Mouse (Mus musculus) thymus, adult 2 months (tissue): ENCODE measurements around the gene Mcl1. TPM values are rescaled to one million over a fixed set of nuclear protein-coding genes. Genes with fewer than 3 reads are reported as not detected.
A peak's percentile ranks its signal among the peaks of the same experiment; 100 is the strongest.

Experiments
- DNase-seq: peaks from one replicate; pipeline ENCODE4 v3.0.0; 2021
- H3K27ac ChIP-seq: fragments of 200-500 bp; 2 replicates; pipeline ENCODE4 v1.5.1; 2012; ENCODE audit warnings: low read length, control low read depth; ENCODE audit not compliant: control insufficient read depth, insufficient read depth
- H3K27me3 ChIP-seq: fragments of 200-500 bp; 2 replicates; pipeline ENCODE4 v1.6.1; 2012; ENCODE audit warnings: mild to moderate bottlenecking, low read length, moderate library complexity, mixed read lengths; ENCODE audit not compliant: control insufficient read depth, insufficient read depth
- H3K36me3 ChIP-seq: fragments of 200-500 bp; 2 replicates; pipeline ENCODE4 v1.6.1; 2012; ENCODE audit warnings: mild to moderate bottlenecking, low read length, moderate library complexity; ENCODE audit not compliant: control insufficient read depth, insufficient read depth
- H3K4me1 ChIP-seq: fragments of 200-500 bp; replicated peaks from 2 replicates; pipeline ENCODE4 v1.6.1; 2012; ENCODE audit warnings: low read length; ENCODE audit not compliant: control insufficient read depth, insufficient read depth
- H3K4me3 ChIP-seq: fragments of 200-500 bp; 2 replicates; pipeline ENCODE4 v1.5.1; 2012; ENCODE audit warnings: mild to moderate bottlenecking, low read length, control low read depth, moderate library complexity; ENCODE audit not compliant: control insufficient read depth, insufficient read depth
- CTCF ChIP-seq: fragments of 200-500 bp; IDR thresholded peaks from 2 replicates; pipeline ENCODE4 v1.5.1; 2012; ENCODE audit warnings: mild to moderate bottlenecking, control low read depth, low read length, moderate library complexity, borderline replicate concordance; ENCODE audit not compliant: control insufficient read depth, poor library complexity, insufficient read depth; ENCODE audit errors: extremely low read depth
- POLR2A ChIP-seq: fragments of 200-500 bp; IDR thresholded peaks from 2 replicates; pipeline ENCODE4 v1.6.1; 2012; ENCODE audit warnings: mild to moderate bottlenecking, low read length, control low read depth, moderate library complexity; ENCODE audit not compliant: control insufficient read depth, poor library complexity, insufficient read depth; ENCODE audit errors: extremely low read depth
- WGBS: fragments of 180-500 bp; shearing (Covaris S2); methylation state at CpG from one replicate; pipeline ENCODE4 v1.1.7; 2018; 5-methylcytosine and 5-hydroxymethylcytosine counted together
- polyA plus RNA-seq: library from polyadenylated mRNA; depleted of rRNA; stranded (reverse); fragments of >200 nt; gene quantifications from 2 replicates; pipeline ENCODE4 v1.2.3, GENCODE M21; 2012

Mcl1 gene
- polyA plus RNA-seq, 1 experiment: 145 TPM

GRCm38 (mm10) chr3:95661945-95662715, 3.5 kb downstream of the Mcl1 start:
- no peak overlapping the region; the same call in 1 of the 2 replicates for H3K27ac ChIP-seq
- TF ChIP-seq POLR2A: no peak
- no peak for TF ChIP-seq CTCF
- WGBS: 42% methylated on average over 7 of the region's 7 CpGs
- peaks cover 48% of the 10 kb centered on the region for H3K36me3 ChIP-seq
- peaks cover 34% of the 10 kb centered on the region for H3K4me1 ChIP-seq
- no peak for DNase-seq
- H3K4me3 ChIP-seq: no peak overlapping the region; the same call in 1 of the 2 replicates
- no peaks in the 10 kb centered on the region for H3K27me3 ChIP-seq

DNA sequence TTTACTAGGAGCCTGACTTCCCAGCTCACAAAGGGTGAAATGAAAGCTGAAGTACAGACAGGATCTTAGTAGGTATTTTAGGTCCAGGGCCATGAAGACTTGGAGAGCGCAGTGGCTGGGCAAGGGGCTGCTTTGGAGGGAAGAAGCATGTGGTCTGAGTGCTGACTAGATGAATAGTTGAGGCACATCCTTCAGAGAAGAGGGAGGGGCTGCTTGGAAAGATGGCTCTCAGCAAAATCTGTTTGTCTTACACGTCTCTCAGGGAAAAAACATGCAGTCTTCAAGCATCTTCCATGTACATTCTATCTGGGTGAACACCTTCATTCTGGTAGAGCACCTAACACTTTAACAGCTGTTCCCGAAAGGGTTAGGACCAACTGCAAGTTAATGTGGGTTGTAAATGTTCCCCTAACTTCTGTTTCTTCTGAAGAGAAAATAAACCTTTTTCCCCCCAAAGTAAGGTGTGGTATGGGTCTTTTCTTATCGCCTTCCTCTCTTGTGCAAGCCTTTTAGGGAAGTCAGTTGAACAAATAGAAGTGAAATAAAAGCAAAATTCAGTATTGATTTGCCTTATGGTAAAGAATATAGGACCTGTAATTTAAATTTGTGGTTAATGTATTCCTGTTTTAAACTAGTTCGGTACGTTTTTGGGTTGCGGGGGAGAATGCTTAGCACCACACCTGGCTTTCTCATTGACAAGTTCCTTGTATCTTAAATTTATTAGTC, 4.3 kb downstream of the Mcl1 start:
- WGBS: 58% methylated on average over 7 of the region's 7 CpGs
- no peaks in the 10 kb centered on the region for H3K27me3 ChIP-seq
- H3K27ac ChIP-seq: peak overlapping the region; percentile 62
- H3K4me1 ChIP-seq: peaks cover 37% of the 10 kb centered on the region
- peaks cover 48% of the 10 kb centered on the region for H3K36me3 ChIP-seq
- H3K4me3 ChIP-seq: no peak overlapping the region; the same call in 1 of the 2 replicates
- no peak for DNase-seq
- TF ChIP-seq POLR2A: no peak
- TF ChIP-seq CTCF: no peak

DNA sequence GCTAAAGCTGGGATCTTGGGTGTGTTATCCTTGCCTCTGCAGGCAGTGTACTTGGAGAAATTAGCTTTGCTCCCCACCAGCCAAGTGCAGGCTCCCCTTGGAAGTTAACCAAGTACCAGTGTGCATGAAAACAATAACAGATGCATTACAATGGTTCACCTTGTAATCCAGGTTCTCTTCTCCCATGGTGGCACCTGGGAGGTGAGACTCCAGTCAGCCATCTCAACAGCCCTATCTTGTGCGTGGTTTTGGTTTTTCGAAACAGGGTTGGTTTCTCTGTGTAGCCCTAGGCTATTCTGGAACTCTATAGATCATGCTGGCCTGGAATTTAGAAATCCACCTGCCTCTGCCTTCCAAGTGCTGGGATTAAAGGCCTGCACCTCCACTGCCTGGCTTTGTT, 4.9 kb downstream of the Mcl1 start:
- Histone ChIP-seq H3K4me3 (no peak overlapping the region), H3K36me3 (peaks cover 48% of the 10 kb centered on the region), H3K27ac (peak overlapping the region; percentile 43; the same call in 1 of the 2 replicates), H3K4me1 (peaks cover 43% of the 10 kb centered on the region), H3K27me3 (no peaks in the 10 kb centered on the region)
- no peak for DNase-seq
- TF ChIP-seq POLR2A (no peak), CTCF (no peak)
- 68% methylated on average over 2 of the region's 2 CpGs for WGBS

- H3K4me3 ChIP-seq: no peak overlapping the region
- H3K36me3 ChIP-seq: peaks cover 48% of the 10 kb centered on the region
- TF ChIP-seq CTCF (no peak), POLR2A (no peak)
- no peak overlapping the region; the same call in 1 of the 2 replicates for H3K27ac ChIP-seq
- H3K27me3 ChIP-seq: no peaks in the 10 kb centered on the region
- DNase-seq: no peak
- peaks cover 47% of the 10 kb centered on the region for H3K4me1 ChIP-seq
- WGBS: 84% methylated on average over 3 of the region's 3 CpGs
Observed at GRCm38 (mm10) chr3:95663969-95664608, 5.5 kb downstream of the Mcl1 start.

- Histone ChIP-seq H3K4me3 (no peak overlapping the region), H3K27ac (peak overlapping the region; percentile 65), H3K27me3 (no peaks in the 10 kb centered on the region), H3K36me3 (peaks cover 48% of the 10 kb centered on the region), H3K4me1 (peaks cover 55% of the 10 kb centered on the region)
- 84% methylated on average over 4 of the region's 4 CpGs for WGBS
- DNase-seq: no peak
- TF ChIP-seq CTCF (no peak), POLR2A (no peak)
Observed at GRCm38 (mm10) chr3:95664940-95665352, 6.4 kb downstream of the Mcl1 start.
